Mouse (Mus musculus): ENCODE measurements around the gene Slc35a1. TPM values are rescaled to one million over a fixed set of nuclear protein-coding genes. Genes with fewer than 3 reads are reported as not detected.

Slc35a1 gene
- total and polyA plus RNA-seq, 3 experiments = 24.3 to 26.0 TPM; not detected in 1

- no peaks in the 10 kb centered on the region for H3K36me3 ChIP-seq (ENCODE audit: control insufficient read depth in 1 of 2, insufficient read depth in 2 of 2, low read length in 2 of 2)
- H3K9me3 ChIP-seq (replicated peaks; ENCODE audit: insufficient read depth, low read length) = no peaks in the 10 kb centered on the region
- H3K4me1 ChIP-seq (ENCODE audit: control insufficient read depth in 1 of 2, insufficient read depth in 2 of 2, low read length in 2 of 2) = no peaks in the 10 kb centered on the region
- no peak overlapping the region for H3K4me3 ChIP-seq (ENCODE audit: control insufficient read depth in 1 of 2, insufficient read depth in 1 of 2, low read depth in 2 of 2, low read length in 2 of 2)
- no peaks in the 10 kb centered on the region for H3K79me2 ChIP-seq (ENCODE audit: control insufficient read depth, insufficient read depth, low read length, poor library complexity)
- peaks cover 1 to 3% of the 10 kb centered on the region in 2 experiments; a peak in 2 of 4 replicates for H3K27me3 ChIP-seq (ENCODE audit: control insufficient read depth in 1 of 2, insufficient read depth in 2 of 2, low read length in 2 of 2)
- DNase-seq (ENCODE audit: low read depth, low spot score) = no peak
- H3K9ac ChIP-seq (ENCODE audit: control insufficient read depth, low read depth, low read length, poor library complexity, severe bottlenecking) = no peak overlapping the region
- H3K27ac ChIP-seq (ENCODE audit: control insufficient read depth, low read depth, low read length) = no peak overlapping the region
- TF ChIP-seq TAL1 (IDR thresholded peaks at IDR 0.05; ENCODE audit: low read length) (no peak), E2F4 (IDR thresholded peaks at IDR 0.05; ENCODE audit: borderline replicate concordance, low read depth, low read length) (no peak), RCOR1 (IDR thresholded peaks at IDR 0.05; ENCODE audit: low read depth, low read length) (no peak), POLR2AphosphoS5 (IDR thresholded peaks at IDR 0.05; ENCODE audit: borderline replicate concordance, low read depth, low read length) (no peak), ZNF384 (IDR thresholded peaks at IDR 0.05; ENCODE audit: low read depth, low read length) (no peak), ZC3H11A (IDR thresholded peaks at IDR 0.05; ENCODE audit: low read depth, low read length) (no peak), TBP (IDR thresholded peaks at IDR 0.05; ENCODE audit: low read depth, low read length) (no peak), USF2 (IDR thresholded peaks at IDR 0.05; ENCODE audit: borderline replicate concordance in 1 of 2, insufficient read depth in 1 of 2, low read depth in 1 of 2, low read length in 2 of 2) (no peak), EP300 (IDR thresholded peaks at IDR 0.05; ENCODE audit: low read depth in 1 of 2, low read length in 2 of 2) (no peak), MYC (IDR thresholded peaks at IDR 0.05; ENCODE audit: low read depth, low read length) (no peak), ELF1 (IDR thresholded peaks at IDR 0.05; ENCODE audit: low read depth, low read length) (no peak), CHD2 (IDR thresholded peaks at IDR 0.05; ENCODE audit: low read length) (no peak), KAT2A (conservative IDR thresholded peaks at IDR 0.05; ENCODE audit: low read depth, low read length) (no peak)
Measured at GRCm38 (mm10) chr4:34723186-34723585, 35.9 kb upstream of the Slc35a1 start.

- no peaks in the 10 kb centered on the region for H3K36me3 ChIP-seq (ENCODE audit: control insufficient read depth in 1 of 2, insufficient read depth in 2 of 2, low read length in 2 of 2)
- H3K9me3 ChIP-seq (replicated peaks; ENCODE audit: insufficient read depth, low read length) = no peaks in the 10 kb centered on the region
- H3K27ac ChIP-seq (ENCODE audit: control insufficient read depth, low read depth, low read length) = no peak overlapping the region
- DNase-seq (ENCODE audit: low read depth, low spot score) = peak; percentile 22
- TF ChIP-seq EP300 (IDR thresholded peaks at IDR 0.05; ENCODE audit: low read depth in 1 of 2, low read length in 2 of 2) (no peak), USF1 (IDR thresholded peaks at IDR 0.05; ENCODE audit: low read depth, low read length) (no peak), POLR2AphosphoS2 (IDR thresholded peaks at IDR 0.05; ENCODE audit: low read length) (no peak), HCFC1 (IDR thresholded peaks at IDR 0.05; ENCODE audit: low read depth, low read length) (no peak), CTCF (IDR thresholded peaks at IDR 0.05 in 2 of 3, conservative IDR thresholded peaks at IDR 0.05 in 1 of 3; ENCODE audit: control insufficient read depth in 1 of 3, insufficient read depth in 1 of 3, low read depth in 2 of 3, low read length in 3 of 3, poor library complexity in 1 of 3, severe bottlenecking in 1 of 3) (peak; percentile 16 to 36 (median 21); a peak in 3 of 6 replicates), MAX (IDR thresholded peaks at IDR 0.05; ENCODE audit: low read length) (no peak), USF2 (IDR thresholded peaks at IDR 0.05; ENCODE audit: borderline replicate concordance in 1 of 2, insufficient read depth in 1 of 2, low read depth in 1 of 2, low read length in 2 of 2) (no peak), ETS1 (IDR thresholded peaks at IDR 0.05; ENCODE audit: low read depth, low read length) (no peak), GABPA (IDR thresholded peaks at IDR 0.05; ENCODE audit: low read depth, low read length) (no peak), RAD21 (IDR thresholded peaks at IDR 0.05; ENCODE audit: low read depth, low read length) (peak; percentile 26), CHD2 (IDR thresholded peaks at IDR 0.05; ENCODE audit: low read length) (no peak), ZNF384 (IDR thresholded peaks at IDR 0.05; ENCODE audit: low read depth, low read length) (no peak), TAL1 (IDR thresholded peaks at IDR 0.05; ENCODE audit: low read length) (no peak), GATA1 (IDR thresholded peaks at IDR 0.05; ENCODE audit: low read depth, low read length) (no peak), SMC3 (IDR thresholded peaks at IDR 0.05; ENCODE audit: low read depth, low read length) (peak; percentile 26; the same call in 1 of the 2 replicates), RCOR1 (IDR thresholded peaks at IDR 0.05; ENCODE audit: low read depth, low read length) (no peak), NRF1 (IDR thresholded peaks at IDR 0.05; ENCODE audit: insufficient read depth, low read depth, low read length, poor library complexity, severe bottlenecking) (no peak), JUND (IDR thresholded peaks at IDR 0.05; ENCODE audit: low read depth, low read length) (no peak), NELFE (IDR thresholded peaks at IDR 0.05; ENCODE audit: low read depth, low read length) (no peak), ZKSCAN1 (IDR thresholded peaks at IDR 0.05; ENCODE audit: low read depth, low read length) (no peak)
- no peaks in the 10 kb centered on the region for H3K79me2 ChIP-seq (ENCODE audit: control insufficient read depth, insufficient read depth, low read length, poor library complexity)
- H3K4me1 ChIP-seq (ENCODE audit: control insufficient read depth in 1 of 2, insufficient read depth in 2 of 2, low read length in 2 of 2) = no peaks in the 10 kb centered on the region
- H3K4me3 ChIP-seq (ENCODE audit: control insufficient read depth in 1 of 2, insufficient read depth in 1 of 2, low read depth in 2 of 2, low read length in 2 of 2) = no peak overlapping the region
- H3K27me3 ChIP-seq (ENCODE audit: control insufficient read depth in 1 of 2, insufficient read depth in 2 of 2, low read length in 2 of 2) = peaks cover 5% of the 10 kb centered on the region in 2 experiments
- no peak overlapping the region for H3K9ac ChIP-seq (ENCODE audit: control insufficient read depth, low read depth, low read length, poor library complexity, severe bottlenecking)
Measured at GRCm38 (mm10) chr4:34720127-34720895, 33.1 kb upstream of the Slc35a1 start.
